Mouse (Mus musculus) lung, postnatal 25 days (tissue): ENCODE results near the gene Hes6.

Source experiments
- DNase-seq: peaks from one replicate; pipeline ENCODE4 v3.0.0; 2022; ENCODE audit warnings: low spot score

Hes6 gene

DNA sequence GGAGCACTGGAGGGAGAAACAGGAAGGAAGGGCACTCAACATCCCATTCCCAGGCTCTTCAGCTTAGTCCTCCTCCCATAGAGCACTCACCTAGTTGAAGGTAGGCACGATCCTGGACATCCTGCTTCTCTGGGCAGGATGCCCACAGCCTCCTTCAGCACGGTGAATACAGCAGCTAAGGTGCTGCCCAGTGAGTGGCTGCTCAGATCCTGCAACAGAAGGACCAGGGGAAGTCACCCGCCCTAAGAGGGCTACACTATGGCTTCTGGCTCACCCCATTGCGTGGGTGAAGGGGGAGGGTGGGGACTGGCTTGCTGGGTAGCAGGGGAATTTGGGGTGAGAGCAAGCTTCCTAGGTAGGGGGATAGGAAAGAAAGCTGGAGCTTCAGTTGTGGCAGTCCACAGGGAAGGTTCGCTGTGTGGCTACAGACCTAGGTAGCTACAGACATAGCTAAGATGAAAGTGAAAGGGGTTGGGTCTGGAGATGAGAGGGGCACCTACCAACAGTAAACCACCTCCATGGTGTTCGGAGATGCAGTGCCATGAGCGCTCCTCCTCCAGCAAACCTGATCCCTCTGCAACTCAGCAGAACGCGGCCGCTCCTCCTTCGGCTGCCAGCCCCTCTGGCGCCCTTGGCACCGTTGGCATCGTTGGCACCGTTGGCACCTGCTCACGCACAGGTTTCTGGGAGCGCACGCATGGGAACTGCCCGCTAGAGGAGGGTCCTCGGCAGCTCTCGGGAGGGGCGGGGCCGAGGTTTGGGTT lies 8.2 kb downstream of the Hes6 start:
- DNase-seq, result peak; percentile 44

DNA sequence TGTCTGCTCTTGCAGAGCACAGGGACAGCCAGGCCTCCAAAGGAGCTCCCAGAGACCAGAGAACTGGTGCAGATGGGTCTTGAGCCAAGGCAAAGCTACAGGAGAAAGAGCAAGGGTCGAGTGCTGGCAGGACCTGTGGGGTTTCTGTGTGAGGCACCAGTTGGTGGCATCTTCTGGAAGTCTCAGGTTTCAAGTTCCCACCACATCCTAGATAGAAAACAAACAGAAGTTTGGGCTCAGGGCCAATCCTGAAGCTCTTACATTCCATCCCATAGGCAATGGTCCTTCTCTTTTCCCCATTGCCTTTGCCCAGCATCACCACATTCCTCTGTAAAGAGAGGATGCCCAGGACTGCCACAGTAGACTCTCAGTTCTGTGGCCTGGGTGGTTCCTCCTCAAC lies 8.9 kb downstream of the Hes6 start:
- DNase-seq, result no peak

DNA sequence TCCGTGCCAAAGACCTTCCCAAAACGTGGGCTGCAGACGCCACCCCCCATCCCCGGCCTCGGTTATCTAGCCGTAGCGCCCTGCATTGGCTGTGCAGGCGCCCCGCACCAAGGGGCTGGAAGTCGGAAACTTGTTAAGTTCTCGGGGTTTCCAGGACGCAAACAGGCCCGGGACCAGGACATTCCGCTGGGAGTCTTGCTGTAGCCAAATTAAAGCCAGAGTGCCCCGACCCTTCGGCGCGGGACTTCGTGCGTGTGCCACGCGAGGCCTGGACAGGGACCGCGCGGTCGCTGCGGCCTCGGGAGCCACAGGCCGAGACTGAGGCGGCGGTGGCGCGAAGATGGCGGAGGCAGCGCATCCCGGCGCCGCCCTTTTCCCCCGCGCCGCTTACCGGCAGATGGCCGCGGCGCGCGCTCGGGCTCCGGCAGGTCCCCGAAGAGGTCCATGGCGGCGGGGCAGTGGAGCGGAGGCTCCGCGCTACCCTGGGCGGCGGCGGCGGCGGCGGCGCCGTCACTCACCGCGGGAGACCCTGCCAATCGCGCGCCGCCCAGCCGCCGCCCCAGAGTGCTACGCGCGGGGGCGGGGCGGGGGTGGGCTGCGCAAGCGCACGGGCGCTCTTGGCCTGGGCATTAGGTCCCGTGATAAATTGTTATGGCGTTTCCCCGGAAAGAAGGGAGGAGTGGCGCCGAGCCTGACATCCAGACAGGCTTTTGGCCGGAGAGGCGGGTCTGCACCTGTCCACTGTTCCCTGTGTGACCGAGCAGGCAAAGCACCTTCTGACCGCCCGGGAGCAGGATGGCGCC lies 15.4 kb downstream of the Hes6 start, which contains the start of gene Ilkap:
Gene Ilkap (minus strand): TSS at position 556 of the 803 bp plus-strand sequence.
- peak; percentile 86 for DNase-seq

DNA sequence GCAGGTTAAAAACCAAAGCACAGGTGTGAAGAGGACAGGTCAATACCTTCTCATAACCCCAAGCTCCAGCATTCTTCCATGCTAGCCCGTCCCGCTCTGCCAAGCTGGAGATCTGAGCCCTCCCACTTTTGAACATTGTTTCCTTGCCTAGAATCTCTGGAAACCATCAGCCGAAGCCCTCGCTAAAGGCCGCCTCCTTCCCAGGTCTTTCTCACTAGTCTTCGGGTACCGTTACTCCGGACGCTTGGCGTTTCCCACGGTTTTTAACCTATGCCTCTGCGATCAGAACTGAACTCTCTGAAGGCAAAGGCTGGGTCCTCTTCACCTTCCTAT lies 15.9 kb downstream of the Hes6 start:
- no peak for DNase-seq

DNA sequence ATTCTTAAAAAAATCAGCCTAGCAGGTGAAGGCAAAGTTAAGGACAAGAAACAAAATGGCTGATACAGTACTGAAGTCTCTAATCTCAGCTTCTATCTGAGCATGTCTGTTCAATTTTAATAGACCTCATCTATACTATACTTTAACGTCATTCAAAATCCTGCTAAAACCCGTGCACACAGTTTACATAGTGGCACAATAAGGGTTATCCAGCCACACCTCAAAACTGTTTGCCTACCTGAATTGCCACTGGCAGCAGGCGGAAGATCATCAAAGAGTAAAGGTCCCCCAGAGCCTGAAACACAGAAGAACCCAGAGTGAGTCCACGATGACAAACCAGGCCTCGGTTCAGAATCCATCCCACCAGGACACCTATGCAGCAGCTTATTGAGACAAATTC lies 23.5 kb downstream of the Hes6 start:
- DNase-seq, result no peak

DNA sequence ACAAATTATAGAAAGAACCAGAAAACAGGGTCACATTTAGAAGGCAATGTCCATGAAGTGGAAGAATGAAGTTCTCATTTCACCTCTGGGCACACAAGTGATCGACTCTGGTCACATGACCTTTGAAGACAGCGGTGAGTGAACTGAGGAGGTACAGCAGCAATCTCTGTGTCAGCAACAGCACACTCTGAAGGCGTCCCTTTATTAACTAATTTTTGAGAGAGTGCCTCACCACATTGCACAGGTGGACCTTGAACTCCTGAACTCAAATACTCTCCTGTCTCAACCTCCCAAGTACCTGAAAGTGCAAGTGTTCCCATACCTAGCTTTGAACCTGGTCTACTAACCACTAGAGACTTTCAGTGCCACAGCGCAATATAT lies 32.8 kb downstream of the Hes6 start:
- DNase-seq, result no peak

DNA sequence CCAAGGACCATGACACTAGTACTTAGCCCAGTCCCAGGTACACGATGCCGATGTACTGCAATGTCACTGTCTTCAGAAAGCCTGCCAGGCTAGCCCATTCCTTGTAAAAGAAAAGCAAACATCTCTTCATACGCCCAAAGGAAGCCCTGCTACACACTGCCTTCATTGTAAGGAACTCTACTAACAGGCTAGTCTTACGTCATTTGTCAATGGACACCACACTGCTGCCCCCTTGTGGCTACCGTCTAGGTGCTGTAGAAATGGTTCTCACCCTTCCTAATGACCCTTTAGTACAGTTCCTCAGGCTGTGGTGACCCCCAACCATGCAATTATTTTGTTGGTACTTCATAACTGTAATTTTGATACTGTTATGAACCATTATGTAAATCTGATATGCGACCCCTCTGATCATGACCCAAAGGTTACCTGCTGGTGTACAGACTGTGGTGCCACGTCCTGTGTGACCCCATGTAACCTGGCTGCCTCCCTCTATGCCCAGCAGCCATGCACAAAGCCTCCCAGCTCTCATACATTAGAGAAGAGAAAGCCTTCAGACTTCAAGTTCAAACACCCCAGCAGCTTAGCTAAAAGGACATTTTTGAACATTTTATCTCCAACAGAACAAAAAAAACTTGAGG lies 33.3 kb downstream of the Hes6 start:
- peak; percentile 65 for DNase-seq

DNA sequence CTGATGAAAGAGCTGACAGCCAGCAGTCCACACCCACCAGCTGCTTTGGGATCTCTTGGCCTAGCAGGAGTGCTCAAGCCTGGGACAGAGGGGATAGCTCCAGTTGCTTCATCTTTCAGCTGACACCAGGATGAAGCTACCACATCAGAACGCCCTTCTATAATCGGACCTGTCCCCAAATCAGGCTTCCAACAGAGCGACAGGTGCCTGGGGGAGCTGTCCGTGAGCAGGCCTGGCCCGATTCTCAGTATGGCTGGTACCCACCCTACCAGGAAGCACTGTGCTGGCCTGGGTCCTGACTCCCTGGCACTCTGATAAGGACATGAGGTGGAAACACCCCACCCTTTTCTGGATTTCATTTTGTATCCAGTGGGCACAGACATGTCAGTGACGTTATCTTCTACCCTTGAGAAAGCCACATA lies 40.4 kb downstream of the Hes6 start:
- DNase-seq, result no peak

DNA sequence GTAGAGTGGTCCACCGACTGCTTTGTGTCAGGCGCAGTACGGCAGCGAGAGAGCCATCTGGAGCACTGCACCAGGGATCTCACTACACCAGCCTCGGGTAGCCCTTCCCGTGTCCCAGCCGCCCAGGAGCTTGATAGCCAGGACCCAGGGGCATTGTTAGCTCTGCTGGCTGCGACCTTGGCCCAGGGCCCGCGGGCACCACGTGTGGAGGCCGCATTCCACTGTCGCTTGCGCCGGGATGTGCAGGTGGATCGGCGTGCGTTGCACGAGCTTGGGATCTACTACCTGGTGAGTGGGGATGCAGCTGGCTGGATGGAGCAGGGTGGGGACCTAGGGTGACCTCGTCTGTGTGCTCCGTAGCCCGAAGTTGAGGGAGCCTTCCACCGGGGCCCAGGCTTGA lies 43.8 kb downstream of the Hes6 start:
- no peak for DNase-seq

DNA sequence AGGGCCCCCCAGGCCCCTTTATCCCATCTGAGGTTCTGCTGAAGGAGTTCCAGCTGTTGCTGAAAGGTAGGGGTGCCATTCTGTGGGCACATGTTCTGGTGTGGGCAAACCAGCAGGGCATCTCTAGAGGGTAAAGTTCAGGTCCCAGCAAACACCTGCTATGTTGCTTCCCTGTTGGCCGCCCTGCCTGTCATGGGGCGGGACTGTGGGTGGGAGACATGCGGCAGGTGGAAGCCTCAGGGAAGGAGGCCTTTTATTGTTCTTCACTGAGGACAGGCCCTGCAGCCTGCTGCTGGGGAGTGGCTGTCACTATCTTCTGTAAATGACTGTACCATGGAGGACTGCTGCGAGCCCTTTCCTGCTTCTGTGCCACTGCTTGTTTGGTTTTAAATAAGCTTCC lies 44.4 kb downstream of the Hes6 start:
- no peak for DNase-seq

DNA sequence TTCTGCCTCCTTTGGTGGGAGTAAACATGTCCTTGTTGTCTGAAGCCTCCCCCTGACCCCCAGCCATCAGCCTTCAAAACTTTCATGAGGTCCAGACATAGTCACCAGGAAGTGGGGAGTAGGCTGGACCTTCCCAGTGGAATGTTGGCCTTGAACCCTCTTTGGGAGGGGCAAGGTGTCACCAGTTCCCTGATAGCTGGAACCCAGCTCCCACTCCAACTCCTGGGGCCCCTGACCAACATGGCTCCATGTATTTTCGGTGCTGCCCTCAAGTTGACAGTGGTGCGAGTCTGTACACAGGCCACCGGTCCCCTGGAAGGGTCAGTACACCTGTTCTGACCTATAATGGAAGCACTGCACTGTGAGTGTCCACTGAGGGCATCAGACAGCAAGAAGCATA lies 46.5 kb downstream of the Hes6 start:
- DNase-seq, result no peak

DNA sequence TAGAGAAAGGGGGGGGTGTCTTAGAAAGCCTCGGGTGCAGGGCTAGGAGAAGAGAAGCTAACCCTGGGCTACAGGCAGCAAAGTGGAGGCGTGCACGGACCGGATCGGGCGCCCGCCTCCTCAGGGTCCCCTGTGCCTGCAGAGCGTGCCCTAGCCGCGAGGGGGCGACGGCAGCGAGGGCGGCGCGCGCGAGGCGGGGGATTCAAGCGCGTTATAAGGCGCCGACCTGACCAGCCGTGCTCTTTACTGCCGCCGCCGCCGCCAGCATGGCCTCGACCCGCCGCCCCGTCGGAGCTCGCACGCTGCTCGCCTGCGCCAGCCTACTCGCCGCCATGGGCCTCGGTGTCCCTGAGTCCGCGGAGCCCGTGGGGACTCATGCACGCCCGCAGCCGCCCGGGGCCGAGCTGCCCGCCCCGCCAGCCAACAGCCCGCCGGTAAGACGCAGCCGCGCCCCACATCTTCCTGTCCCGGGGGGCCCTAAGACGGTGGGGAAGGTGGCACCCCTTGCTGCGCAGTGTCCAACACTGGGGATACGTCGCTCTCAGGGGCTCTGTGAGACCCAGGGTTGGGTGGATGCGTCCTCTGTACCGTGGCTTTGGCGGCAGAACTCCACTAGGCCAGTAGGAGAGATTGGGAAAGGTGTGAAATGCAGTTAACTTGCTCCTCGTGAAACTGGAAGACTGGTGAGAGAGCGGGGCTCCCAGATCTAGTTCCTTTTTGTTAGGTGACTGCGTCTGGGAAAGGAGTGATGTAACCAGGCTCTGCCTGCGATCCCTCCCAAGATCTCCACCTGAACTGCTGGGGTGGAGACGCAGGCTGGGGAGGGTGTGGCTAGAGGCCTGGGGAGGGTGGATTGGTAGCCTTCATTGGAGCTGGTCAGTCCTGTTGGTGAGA lies 47.4 kb downstream of the Hes6 start, which contains the start of gene Erfe:
Gene Erfe (plus strand): TSS at position 216 of the 894 bp plus-strand sequence.
- peak; percentile 64 for DNase-seq

DNA sequence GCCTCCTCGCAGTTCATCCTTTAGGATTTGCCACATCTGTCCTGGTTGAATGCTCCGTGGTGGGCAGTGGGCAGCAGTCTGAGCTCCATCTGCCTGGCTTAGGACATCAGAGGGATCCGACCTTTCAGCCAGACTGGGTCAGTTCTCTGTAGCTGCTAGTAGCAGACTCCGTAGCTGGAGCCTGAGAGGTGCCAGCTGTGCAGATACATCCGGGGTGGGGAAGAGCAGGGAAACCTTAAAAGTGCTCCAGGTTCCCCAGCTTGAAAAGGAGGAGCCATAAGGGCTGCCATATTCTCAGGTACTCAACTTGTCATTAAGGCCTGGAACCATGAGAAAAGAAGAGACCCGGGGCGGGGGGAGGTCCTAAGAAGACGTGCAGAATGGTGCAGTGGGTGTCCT lies 48.0 kb downstream of the Hes6 start:
- DNase-seq, result no peak

DNA sequence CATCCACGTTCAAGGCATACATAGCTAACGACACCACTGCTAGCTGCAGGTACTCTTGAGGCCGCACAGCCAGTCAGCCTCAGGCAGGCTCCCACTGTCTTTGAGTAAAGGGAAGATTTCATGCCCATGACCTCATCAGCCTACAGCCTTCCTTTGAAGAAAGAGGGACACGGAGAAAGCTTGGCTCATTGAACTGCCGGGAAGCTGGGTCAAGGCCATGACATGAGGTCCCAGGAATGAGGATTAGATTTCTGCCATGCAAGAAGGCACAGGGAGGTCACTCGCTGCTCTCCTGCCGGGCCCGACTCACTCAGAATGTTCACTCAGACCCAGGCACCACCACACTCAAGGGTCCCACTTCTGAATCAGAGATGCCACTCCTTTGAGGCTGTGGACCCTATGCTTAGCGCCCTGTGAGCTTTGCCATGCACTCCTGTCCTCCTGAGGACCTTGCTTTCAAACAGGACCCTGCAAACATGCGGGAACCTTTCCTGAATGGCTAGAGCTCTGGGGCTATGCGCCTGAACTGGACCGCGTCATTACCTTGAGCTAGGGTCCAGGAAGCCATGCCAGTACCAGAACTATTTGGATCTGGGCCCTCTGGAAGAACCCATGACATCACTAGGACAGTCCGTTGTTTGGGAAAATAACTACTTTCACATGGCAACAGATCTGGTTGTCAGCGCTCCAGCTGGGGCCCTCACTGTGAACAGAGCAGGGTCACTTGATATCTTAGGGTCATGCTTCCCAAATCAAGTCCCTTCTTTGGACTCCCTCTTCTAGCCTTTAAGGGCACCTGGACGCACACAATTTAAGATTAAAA lies 48.8 kb downstream of the Hes6 start:
- no peak for DNase-seq

DNA sequence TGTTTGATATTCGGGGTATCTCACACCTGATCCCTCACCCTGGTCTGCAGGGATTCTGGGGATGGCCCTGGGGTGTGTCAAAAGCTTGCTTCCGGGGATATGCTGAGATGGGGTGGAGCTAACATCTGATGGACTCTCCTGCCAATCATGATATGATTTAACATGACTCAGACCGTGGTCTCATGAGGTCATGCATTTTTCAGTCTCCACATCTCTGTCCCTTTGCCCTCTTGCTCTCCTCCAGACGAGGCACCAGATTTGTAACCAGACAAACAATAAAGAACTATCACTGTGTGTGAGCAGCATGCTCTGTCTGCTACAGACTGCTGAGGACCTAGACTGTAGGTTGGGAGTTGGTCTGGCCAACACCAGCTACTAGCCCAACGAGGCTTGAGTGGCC lies 51.7 kb downstream of the Hes6 start:
- DNase-seq, result no peak
